In genomic region chr10:98514836-98515235, GRCm38 (mm10) we compare ENCODE assay signal across 24 mouse cellular contexts.
"Had no signal": no experiment of that assay in that cellular context is flagged by ENCODE, and none has a peak within 500 bp of the region (broad histone marks: within the 10 kb centered on the region; RNA-seq: fewer than 3 reads in every experiment).

No protein-coding gene starts in this region.

- H3K4me1 ChIP-seq: heart, embryonic 10.5 days; heart, embryonic 12.5 days; hindbrain, embryonic 13.5 days; hindbrain, embryonic 15.5 days; limb, embryonic 10.5 days; limb, embryonic 12.5 days; liver, embryonic 12.5 days had no signal

- H3K4me3 ChIP-seq: gastrocnemius, adult 2 months; heart, adult 2 months; heart, embryonic 10.5 days; heart, embryonic 12.5 days; hindbrain, embryonic 13.5 days; hindbrain, embryonic 15.5 days; left cerebral cortex, adult 2 months; limb, embryonic 10.5 days; limb, embryonic 12.5 days; liver, embryonic 12.5 days had no signal

- H3K36me3 ChIP-seq: heart, embryonic 10.5 days; heart, embryonic 12.5 days; hindbrain, embryonic 13.5 days; hindbrain, embryonic 15.5 days; limb, embryonic 10.5 days; limb, embryonic 12.5 days; liver, embryonic 12.5 days had no signal

- ATAC-seq: hindbrain, postnatal 0 days; intestine, embryonic 16.5 days; liver, embryonic 12.5 days had no signal

- DNase-seq: gastrocnemius, adult 2 months; gastrocnemius, postnatal 10 days; gastrocnemius, postnatal 25 days; heart, adult 11 months; heart, adult 2 months; heart, postnatal 10 days; heart, postnatal 4 days; kidney, adult 11 months; kidney, adult 2 months; kidney, postnatal 10 days; kidney, postnatal 25 days; kidney, postnatal 4 days; layer of hippocampus, adult 9-11 months; liver had no signal

- H3K9me3 ChIP-seq: heart, embryonic 10.5 days; heart, embryonic 12.5 days; hindbrain, embryonic 13.5 days; hindbrain, embryonic 15.5 days; limb, embryonic 10.5 days; limb, embryonic 12.5 days; liver, embryonic 12.5 days had no signal

- H3K27ac ChIP-seq: gastrocnemius, adult 2 months; heart, adult 2 months; heart, embryonic 10.5 days; hindbrain, embryonic 13.5 days; hindbrain, embryonic 15.5 days; hindbrain, postnatal 0 days; left cerebral cortex, adult 2 months; limb, embryonic 10.5 days; limb, embryonic 12.5 days; liver, embryonic 12.5 days had no signal

- H3K9ac ChIP-seq: heart, embryonic 12.5 days; hindbrain, embryonic 13.5 days; hindbrain, embryonic 15.5 days; limb, embryonic 12.5 days; liver, embryonic 12.5 days had no signal

- H3K27me3 ChIP-seq: heart, embryonic 12.5 days; hindbrain, embryonic 13.5 days; hindbrain, embryonic 15.5 days; limb, embryonic 12.5 days; liver, embryonic 12.5 days had no signal

- H3K4me2 ChIP-seq: heart, embryonic 12.5 days; hindbrain, embryonic 13.5 days; hindbrain, embryonic 15.5 days; limb, embryonic 12.5 days; liver, embryonic 12.5 days had no signal
